Mouse (Mus musculus): ENCODE results near the gene Micall2.

DNA sequence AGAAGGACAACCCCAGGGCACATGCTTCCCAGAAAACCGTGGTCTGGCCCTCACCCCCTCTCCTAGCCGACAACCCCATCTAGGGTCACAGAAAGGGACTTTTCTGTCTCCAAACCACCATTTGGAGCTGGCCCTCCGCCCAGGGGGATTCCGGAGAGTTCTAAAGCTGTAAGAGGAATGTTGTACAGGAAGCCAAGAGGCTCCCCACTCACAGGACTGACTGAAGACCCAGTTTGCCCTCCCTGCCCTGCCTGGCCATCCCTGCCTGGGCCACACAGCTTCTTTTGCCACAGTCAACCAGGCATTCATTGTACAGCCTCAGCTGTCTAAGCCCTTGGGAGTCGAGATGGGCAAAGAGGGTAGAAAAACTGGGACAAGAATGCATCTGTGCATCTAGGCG, 17.6 kb downstream of the Micall2 start:
- TF ChIP-seq CTCF (IDR thresholded peaks at IDR 0.05; ENCODE audit: borderline replicate concordance, insufficient read depth, low read depth, low read length) (no peak), POLR2A (IDR thresholded peaks at IDR 0.05; ENCODE audit: borderline replicate concordance, insufficient read depth, low read length) (no peak)
